Comparison of ENCODE assay signal across 8 mouse cellular contexts in genomic region chr3:52102601-52103530, GRCm38 (mm10). TPM values are rescaled to one million over a fixed set of nuclear protein-coding genes. Genes with fewer than 3 reads are reported as not detected.
DNase-seq lines count a peak whose midpoint lies in the region; ATAC-seq and TF ChIP-seq lines count a peak whose summit lies in the region.

No protein-coding gene starts in this region.

- DNase-seq in T-cell, adult 2 months (ENCODE audit: low spot score), result peak; percentile 83
- peak; percentile 88 to 91 for DNase-seq in cerebellum, postnatal 10 days
- peak; percentile 82 for DNase-seq in gastrocnemius, adult 2 months
- DNase-seq in hindbrain, postnatal 0 days (ENCODE audit: low spot score), result peak; percentile 90
- DNase-seq in left cerebral cortex, postnatal 10 days (ENCODE audit: extremely low spot score in 1 of 2, low spot score in 2 of 2), result peak; percentile 67 to 89
- peak; percentile 63 for DNase-seq in right cerebral cortex, postnatal 14 days
- peak; percentile 74 to 75 for DNase-seq in urinary bladder, postnatal 4 days (ENCODE audit: low spot score in 2 of 2)

- 1% methylated on average over 51 of the region's 52 CpGs for WGBS in hindbrain, postnatal 0 days

- no peaks in the 10 kb centered on the region for H3K9me3 ChIP-seq in hindbrain, postnatal 0 days (ENCODE audit: low read length)

- H3K4me2 ChIP-seq in hindbrain, postnatal 0 days (ENCODE audit: low read depth, low read length), result peak overlapping the region; percentile 96

- intact Hi-C loops in gastrocnemius, adult 2 months (cut with DNase I), result loop anchor here (1.0 to 5.0 kb wide), 2 partner anchors 56 to 94 kb away; no protein-coding TSS in a partner anchor
- intact Hi-C loops in left cerebral cortex, postnatal 10 days (cut with DNase I), result loop anchor here (2.0 to 10.0 kb wide), 3 partner anchors 56 to 218 kb away; no protein-coding TSS in a partner anchor

- H3K36me3 ChIP-seq in hindbrain, postnatal 0 days (ENCODE audit: insufficient read depth, low read length), result no peaks in the 10 kb centered on the region

- ATAC-seq in hindbrain, postnatal 0 days, result peak; percentile 81
- ATAC-seq in megakaryocyte progenitor cell, adult 5-6 weeks (replicated peaks; ENCODE audit: poor library complexity), result peak; percentile 51

- TF ChIP-seq CTCF in gastrocnemius, adult 2 months (IDR thresholded peaks at IDR 0.05), result no peak
- no peak for TF ChIP-seq CTCF in hindbrain, postnatal 0 days (IDR thresholded peaks at IDR 0.05; ENCODE audit: low read depth)

- no peaks in the 10 kb centered on the region for H3K27me3 ChIP-seq in hindbrain, postnatal 0 days (ENCODE audit: insufficient read depth, low read length)

- H3K9ac ChIP-seq in hindbrain, postnatal 0 days (replicated peaks; ENCODE audit: low read length), result peak overlapping the region; percentile 79

- peak overlapping the region; percentile 96 for H3K27ac ChIP-seq in gastrocnemius, adult 2 months
- peak overlapping the region; percentile 98 for H3K27ac ChIP-seq in hindbrain, postnatal 0 days

- H3K4me3 ChIP-seq in gastrocnemius, adult 2 months, result peak overlapping the region; percentile 97
- peak overlapping the region; percentile 79 for H3K4me3 ChIP-seq in hindbrain, postnatal 0 days (ENCODE audit: low read length)

- H3K4me1 ChIP-seq in hindbrain, postnatal 0 days (ENCODE audit: insufficient read depth, low read length), result no peaks in the 10 kb centered on the region

RNA-seq across cellular contexts. Expression of gene Maml3, which starts 2.0 kb away (rescaled TPM):
- total RNA-seq in gastrocnemius, adult 2 months (2021), result 1 to 10 TPM; 2.0 to 2.5 TPM
- total RNA-seq in hindbrain, postnatal 0 days (2014; rRNA removed), result 18.0 and 18.8 TPM in 2 replicates
- polyA plus RNA-seq in hindbrain, postnatal 0 days (2015; fragmentation: Nextera tagmentation; extraction: Ambion mirVana), result 4.3 and 4.8 TPM in 2 replicates
- 1 to 10 TPM; 7.2 to 7.8 TPM for total RNA-seq in left cerebral cortex, postnatal 10 days (2021)
- total RNA-seq in megakaryocyte progenitor cell, adult 5-6 weeks (2015), result 7.8 and 9.5 TPM in 2 replicates
- 5.9 and 7.9 TPM in 2 replicates for total RNA-seq in megakaryocyte progenitor cell, adult 5-6 weeks (2017)

Comparison
In these comparisons a context has a peak if more than half of its experiments do, and no peak if none do; other contexts are left out.
1. Peak in every context shown above with its lines: DNase-seq, ATAC-seq, H3K4me3 ChIP-seq and H3K27ac ChIP-seq.